Mouse (Mus musculus) myocyte (in vitro differentiated cells): ENCODE results near the gene Gsap.

ENCODE experiments used
- E2F4 ChIP-seq: IDR thresholded peaks from one replicate; pipeline ENCODE4 v1.6.1; 2011; ENCODE audit warnings: mild to moderate bottlenecking, control low read depth, moderate library complexity; ENCODE audit not compliant: insufficient read depth
- MAX ChIP-seq: IDR thresholded peaks from one replicate; pipeline ENCODE4 v1.6.1; 2011; ENCODE audit warnings: low read depth, mild to moderate bottlenecking, control low read depth
- MYOD1 ChIP-seq, 3 experiments: IDR thresholded peaks; one replicate each; pipeline ENCODE4 v1.6.1; 2011; ENCODE audit warnings: control low read depth in 2 of 3, low read depth in 2 of 3, mild to moderate bottlenecking in 2 of 3, moderate library complexity in 1 of 3; ENCODE audit not compliant: insufficient read length in 2 of 3, control insufficient read depth in 1 of 3
- MYOG ChIP-seq, 3 experiments: IDR thresholded peaks; one replicate each; pipeline ENCODE4 v1.6.1; 2011; ENCODE audit warnings: control low read depth in 2 of 3, low read depth in 2 of 3, mild to moderate bottlenecking in 2 of 3; ENCODE audit not compliant: insufficient read length in 2 of 3, control insufficient read depth in 1 of 3, insufficient read depth in 1 of 3
- POLR2A ChIP-seq: IDR thresholded peaks from one replicate; pipeline ENCODE4 v1.6.1; 2011; ENCODE audit warnings: low read depth, mild to moderate bottlenecking, control low read depth, moderate library complexity; ENCODE audit not compliant: insufficient read length
- REST ChIP-seq: IDR thresholded peaks from one replicate; pipeline ENCODE4 v1.6.1; 2011; ENCODE audit warnings: mild to moderate bottlenecking, control low read depth, moderate library complexity; ENCODE audit not compliant: insufficient read depth, insufficient read length
- TCF12 ChIP-seq: IDR thresholded peaks from one replicate; pipeline ENCODE4 v1.6.1; 2011; ENCODE audit warnings: mild to moderate bottlenecking, control low read depth; ENCODE audit not compliant: poor library complexity, insufficient read depth, severe bottlenecking
- USF1 ChIP-seq: IDR thresholded peaks from one replicate; pipeline ENCODE4 v1.6.1; 2011; ENCODE audit warnings: low read depth, mild to moderate bottlenecking, control low read depth, moderate library complexity

DNA sequence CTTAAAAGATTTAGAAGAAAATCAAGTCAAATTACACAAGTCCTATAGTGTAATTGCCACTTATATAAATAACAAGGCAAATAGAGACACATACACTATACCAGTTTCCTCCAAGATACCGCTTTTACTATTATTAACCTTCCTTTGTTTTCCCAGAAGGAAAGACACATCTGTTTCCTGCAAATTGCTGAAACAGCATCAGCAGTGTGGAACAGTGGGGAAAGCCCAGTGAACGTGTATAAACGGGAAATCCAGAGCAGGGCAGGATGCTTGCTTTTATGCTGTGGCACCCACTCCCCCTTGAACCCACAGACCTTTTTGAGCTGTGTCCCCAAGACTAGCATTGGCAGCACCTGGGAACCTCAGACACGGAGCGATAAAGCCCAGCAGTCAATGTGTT, 15.2 kb upstream of the Gsap start:
- no peak for TF ChIP-seq USF1
- TF ChIP-seq REST: no peak
- TF ChIP-seq POLR2A: no peak
- TF ChIP-seq TCF12: no peak
- no peak for TF ChIP-seq E2F4
- TF ChIP-seq MYOG (IDR thresholded peaks at IDR 0.05; ENCODE audit: control insufficient read depth in 1 of 3, insufficient read depth in 1 of 3, insufficient read length in 2 of 3, low read depth in 2 of 3): no peak
- no peak for TF ChIP-seq MYOD1 (IDR thresholded peaks at IDR 0.05; ENCODE audit: control insufficient read depth in 1 of 3, insufficient read length in 2 of 3, low read depth in 2 of 3)
- no peak for TF ChIP-seq MAX
